Mouse (Mus musculus): Measurements from ENCODE around the gene 1700042G07Rik.

- TF ChIP-seq CTCF (IDR thresholded peaks at IDR 0.05; ENCODE audit: low read depth, low read length) (no peak), POLR2A (IDR thresholded peaks at IDR 0.05; ENCODE audit: borderline replicate concordance, low read depth, low read length) (no peak)
Observed at GRCm38 (mm10) chr4:116143891-116144717, 29.1 kb upstream of the 1700042G07Rik start.

Measured in bone marrow macrophage, adult 2 months (primary cell).